Mouse (Mus musculus): ENCODE results near the gene Snx21. TPM values are rescaled to one million over a fixed set of nuclear protein-coding genes. Genes with fewer than 3 reads are reported as not detected.
A peak's percentile ranks its signal among the peaks of the same experiment; 100 is the strongest.
"Not testable (repeated sequence)": the region's sequence is repeated elsewhere in the genome, so short reads cannot be mapped to it uniquely, and the experiment has no call there.

Gene Snx21
- polyA plus RNA-seq, 1 experiment: not detected

DNA sequence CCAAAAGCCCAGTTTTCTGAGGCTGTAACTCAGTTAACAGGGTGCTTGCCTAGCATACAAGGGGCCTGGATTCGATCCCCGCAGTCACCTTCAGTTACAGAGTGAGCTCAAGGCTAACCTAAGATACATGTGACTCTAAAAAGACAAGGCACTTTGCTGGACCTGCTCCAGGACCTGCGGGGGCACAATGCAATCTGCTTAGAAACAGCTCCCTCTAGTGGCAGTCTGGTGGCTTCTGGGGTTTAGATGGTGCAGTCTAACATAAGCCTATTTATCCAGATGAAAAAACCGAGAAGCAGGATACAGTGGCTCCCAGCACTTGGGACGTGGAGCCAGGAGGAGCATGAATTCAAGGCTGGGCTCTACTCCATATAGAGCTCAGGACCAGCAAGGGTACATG lies 8.7 kb downstream of the Snx21 start:
- Histone ChIP-seq H3K27ac (ENCODE audit: insufficient read depth, low read depth, low read length) (no peak overlapping the region), H3K4me1 (ENCODE audit: control insufficient read depth, insufficient read depth, low read length) (peaks cover 10% of the 10 kb centered on the region), H3K4me3 (ENCODE audit: insufficient read depth, low read depth, low read length) (no peak overlapping the region)
- WGBS: 9% methylated on average over 5 of the region's 5 CpGs
- TF ChIP-seq CTCF (IDR thresholded peaks at IDR 0.05; ENCODE audit: insufficient read depth, low read depth, low read length): peak; percentile 47; the same call in 1 of the 2 replicates
- no peak for TF ChIP-seq POLR2A (IDR thresholded peaks at IDR 0.05; ENCODE audit: insufficient read depth, low read depth, low read length)

DNA sequence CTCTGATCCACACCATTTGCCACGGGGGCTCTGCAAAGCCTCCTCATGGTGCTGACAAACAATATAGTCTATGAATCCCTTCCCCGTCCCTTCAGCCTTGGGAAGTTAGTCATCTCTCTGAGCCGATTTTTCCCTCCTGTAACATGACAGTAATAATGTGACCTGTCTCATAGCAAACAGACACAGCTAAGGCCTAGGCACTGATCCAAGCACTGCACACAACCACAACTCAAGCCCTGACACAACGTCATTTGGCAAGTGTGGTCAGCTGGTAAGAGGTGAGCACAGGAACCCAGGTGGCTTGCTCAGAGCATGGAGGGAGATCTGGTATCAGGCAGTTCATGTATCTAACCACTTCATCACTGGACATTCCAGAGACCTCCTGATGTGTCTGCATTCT lies 10.2 kb downstream of the Snx21 start:
- Histone ChIP-seq H3K4me1 (ENCODE audit: control insufficient read depth, insufficient read depth, low read length) (peaks cover 10% of the 10 kb centered on the region), H3K27ac (ENCODE audit: insufficient read depth, low read depth, low read length) (no peak overlapping the region), H3K4me3 (ENCODE audit: insufficient read depth, low read depth, low read length) (no peak overlapping the region)
- TF ChIP-seq CTCF (IDR thresholded peaks at IDR 0.05; ENCODE audit: insufficient read depth, low read depth, low read length) (no peak), POLR2A (IDR thresholded peaks at IDR 0.05; ENCODE audit: insufficient read depth, low read depth, low read length) (no peak)
- WGBS: 75% methylated on average over 4 of the region's 4 CpGs

DNA sequence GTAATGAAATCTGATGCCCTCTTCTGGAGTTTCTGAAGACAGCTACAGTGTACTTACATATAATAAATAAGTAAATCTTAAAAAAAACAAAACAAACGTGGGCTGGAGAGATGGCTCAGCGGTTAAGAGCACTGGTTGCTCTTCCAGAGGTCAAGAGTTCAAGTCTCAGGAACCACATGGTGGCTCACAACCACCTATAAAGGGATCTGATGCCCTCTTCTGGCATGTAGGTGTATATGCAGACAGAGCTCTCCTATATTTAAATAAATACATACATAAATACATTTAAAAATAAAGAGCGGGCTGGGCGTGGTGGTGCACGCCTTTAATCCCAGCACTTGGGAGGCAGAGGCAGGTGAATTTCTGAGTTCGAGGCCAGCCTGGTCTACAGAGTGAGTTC lies 12.9 kb downstream of the Snx21 start:
- 81% methylated on average over 6 of the region's 6 CpGs for WGBS
- H3K27ac ChIP-seq (ENCODE audit: insufficient read depth, low read depth, low read length); H3K4me1 ChIP-seq (ENCODE audit: control insufficient read depth, insufficient read depth, low read length); H3K4me3 ChIP-seq (ENCODE audit: insufficient read depth, low read depth, low read length): not testable (repeated sequence)

DNA sequence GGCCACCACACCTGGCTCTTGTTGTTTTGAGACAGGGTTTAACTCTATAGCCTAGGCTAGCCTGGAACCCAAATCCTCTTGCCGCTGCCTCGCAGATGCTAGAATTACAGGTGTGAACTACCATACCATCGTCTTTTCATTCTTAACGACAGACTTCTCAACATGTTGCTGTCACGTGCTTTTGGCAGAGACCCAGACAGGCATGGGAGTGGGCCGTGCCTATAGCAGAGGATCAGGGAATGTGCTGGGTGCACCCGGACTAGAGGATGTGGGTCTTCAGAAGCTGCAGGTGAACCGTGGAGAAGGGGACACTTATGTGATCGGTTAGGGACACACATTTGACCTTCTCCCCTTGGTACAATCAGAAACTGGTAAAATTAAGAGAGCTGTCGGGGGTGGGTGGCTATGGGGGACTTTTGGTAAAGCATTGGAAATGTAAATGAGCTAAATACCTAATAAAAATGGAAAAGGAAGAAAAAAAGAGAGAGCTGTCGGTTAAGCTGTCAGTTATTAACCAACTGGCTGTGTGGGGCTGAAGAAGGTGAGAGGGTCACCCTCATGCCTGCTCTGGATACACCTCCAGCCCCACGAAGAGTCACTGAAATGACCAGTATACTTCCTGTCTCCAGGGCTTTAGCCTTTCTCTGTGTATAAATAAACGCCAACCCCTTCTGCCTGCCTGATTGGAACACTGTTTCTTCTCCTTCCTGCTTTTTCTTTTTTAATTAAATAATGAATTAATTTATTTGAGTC lies 14.8 kb downstream of the Snx21 start:
- Histone ChIP-seq H3K4me1 (ENCODE audit: control insufficient read depth, insufficient read depth, low read length) (peaks cover 13% of the 10 kb centered on the region), H3K27ac (ENCODE audit: insufficient read depth, low read depth, low read length) (no peak overlapping the region), H3K4me3 (ENCODE audit: insufficient read depth, low read depth, low read length) (no peak overlapping the region)
- TF ChIP-seq CTCF (IDR thresholded peaks at IDR 0.05; ENCODE audit: insufficient read depth, low read depth, low read length) (no peak), POLR2A (IDR thresholded peaks at IDR 0.05; ENCODE audit: insufficient read depth, low read depth, low read length) (no peak)
- WGBS: 89% methylated on average over 13 of the region's 13 CpGs

DNA sequence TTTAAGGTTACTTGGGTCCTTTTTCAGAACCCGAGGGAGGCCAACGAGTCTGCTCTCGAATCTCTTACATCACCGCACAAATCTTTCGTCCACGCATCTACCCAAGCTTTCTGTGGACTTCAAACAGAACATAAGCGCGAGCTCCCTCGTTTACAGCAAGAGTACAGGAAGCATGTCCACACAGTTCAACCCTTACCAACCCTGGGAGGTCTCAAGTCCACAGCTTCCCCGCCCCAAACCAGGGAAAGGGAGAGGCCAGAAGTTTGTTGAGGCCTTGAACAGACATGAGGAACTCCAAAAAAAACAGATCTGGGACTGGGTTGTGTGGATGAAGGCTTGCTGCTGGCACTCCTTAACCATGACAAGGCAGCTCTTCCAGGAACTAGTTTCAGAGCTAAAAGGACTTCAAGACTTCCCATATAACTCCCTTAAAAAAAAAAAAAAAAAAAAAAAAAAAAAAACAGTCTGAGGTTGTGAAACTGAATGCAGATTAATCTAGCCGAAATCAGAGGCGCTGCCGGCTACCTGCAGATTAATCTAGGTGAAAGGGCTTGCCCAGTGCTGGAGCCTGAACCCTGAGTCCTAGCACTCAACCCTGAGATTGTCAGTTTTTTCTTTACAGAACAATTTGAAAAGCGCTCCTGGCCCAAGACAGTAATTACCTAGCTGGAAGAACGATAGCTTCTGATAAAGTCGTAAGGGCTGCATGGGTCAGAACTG lies 17.7 kb downstream of the Snx21 start:
- TF ChIP-seq POLR2A (IDR thresholded peaks at IDR 0.05; ENCODE audit: insufficient read depth, low read depth, low read length): no peak
- no peak for TF ChIP-seq CTCF (IDR thresholded peaks at IDR 0.05; ENCODE audit: insufficient read depth, low read depth, low read length)
- WGBS: 83% methylated on average over 16 of the region's 16 CpGs
- Histone ChIP-seq H3K4me3 (ENCODE audit: insufficient read depth, low read depth, low read length) (0 out of 2 replicates have a peak overlapping the region, but pooled peaks have one; percentile 6), H3K27ac (ENCODE audit: insufficient read depth, low read depth, low read length) (no peak overlapping the region), H3K4me1 (ENCODE audit: control insufficient read depth, insufficient read depth, low read length) (peaks cover 16% of the 10 kb centered on the region)

DNA sequence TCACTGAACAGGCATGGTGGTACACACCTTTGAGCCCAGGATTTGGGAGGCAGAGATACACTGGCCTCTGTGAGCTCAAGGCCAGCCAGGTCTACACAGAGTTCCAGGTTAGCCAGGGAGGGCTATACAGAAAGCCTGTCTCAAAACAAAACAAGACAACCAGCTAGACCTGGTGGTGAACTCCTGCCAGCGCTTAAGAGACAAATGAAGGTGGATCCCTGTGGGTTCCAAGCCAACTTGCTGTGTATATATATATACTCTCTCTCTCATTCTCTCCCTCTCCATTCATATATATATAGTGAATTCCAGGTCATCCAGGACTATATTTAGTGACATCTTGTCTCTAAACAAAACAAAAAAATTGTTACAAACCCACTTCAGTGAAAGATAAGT lies 18.3 kb downstream of the Snx21 start:
- no peak for TF ChIP-seq CTCF (IDR thresholded peaks at IDR 0.05; ENCODE audit: insufficient read depth, low read depth, low read length)
- no peak for TF ChIP-seq POLR2A (IDR thresholded peaks at IDR 0.05; ENCODE audit: insufficient read depth, low read depth, low read length)
- Histone ChIP-seq H3K4me3 (ENCODE audit: insufficient read depth, low read depth, low read length) (peak overlapping the region; percentile 74), H3K27ac (ENCODE audit: insufficient read depth, low read depth, low read length) (no peak overlapping the region), H3K4me1 (ENCODE audit: control insufficient read depth, insufficient read depth, low read length) (peaks cover 16% of the 10 kb centered on the region)
- 38% methylated on average over 1 of the region's 1 CpGs for WGBS

DNA sequence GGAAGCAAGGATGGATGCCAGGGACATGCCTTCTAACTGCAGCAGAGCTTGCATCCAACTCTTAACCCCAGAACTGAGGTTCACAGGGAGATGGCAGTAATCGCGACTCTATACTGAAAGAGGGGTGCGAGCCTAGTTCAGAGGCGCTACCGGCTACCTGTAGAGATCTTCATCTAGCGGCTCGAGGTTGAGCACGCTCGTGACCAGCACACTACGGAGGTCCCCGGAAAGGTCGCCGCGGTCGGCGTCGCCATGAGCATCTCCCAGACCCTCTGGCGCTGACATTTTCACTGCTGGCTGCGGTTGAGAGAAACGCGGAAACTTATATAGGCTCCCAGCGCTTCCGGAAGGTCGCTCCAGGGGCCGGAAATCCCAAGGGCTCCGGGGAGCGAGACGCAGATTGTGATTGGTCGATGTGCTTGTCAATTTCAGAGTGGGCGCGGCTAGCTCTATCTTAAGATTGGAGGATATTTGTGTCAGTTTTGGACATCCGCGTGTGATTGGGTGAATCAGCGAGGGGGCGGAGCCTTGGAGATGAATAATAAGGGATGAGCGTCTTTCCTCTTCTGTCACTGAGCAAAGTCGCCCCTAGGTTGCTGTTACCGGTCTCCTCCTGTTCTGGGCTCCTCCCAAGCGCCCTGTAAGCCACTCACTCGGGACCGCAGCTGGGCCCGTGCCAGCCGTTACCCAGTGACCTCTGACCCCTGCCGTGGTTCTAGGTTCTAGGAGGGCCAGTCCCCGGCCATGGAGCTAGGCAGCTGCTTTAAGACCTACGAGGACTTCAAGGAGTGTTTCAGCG lies 19.1 kb downstream of the Snx21 start, which contains the start of the genes Acot8 and Zswim3:
Acot8 (minus strand) TSS at position 350 of the 799 bp plus-strand sequence.
Zswim3 (plus strand) TSS at position 566 of the 799 bp plus-strand sequence.
- peak within 1 kb of the TSS; percentile 82 for H3K4me3 ChIP-seq (ENCODE audit: insufficient read depth, low read depth, low read length)
- peak within 1 kb of the TSS; percentile 60 for H3K27ac ChIP-seq (ENCODE audit: insufficient read depth, low read depth, low read length)
- TF ChIP-seq POLR2A (IDR thresholded peaks at IDR 0.05; ENCODE audit: insufficient read depth, low read depth, low read length) (peak; percentile 86), CTCF (IDR thresholded peaks at IDR 0.05; ENCODE audit: insufficient read depth, low read depth, low read length) (no peak)
- under 1% methylated on average over 47 of the region's 47 CpGs for WGBS
- H3K4me1 ChIP-seq (ENCODE audit: control insufficient read depth, insufficient read depth, low read length): peaks cover 16% of the 10 kb centered on the region

DNA sequence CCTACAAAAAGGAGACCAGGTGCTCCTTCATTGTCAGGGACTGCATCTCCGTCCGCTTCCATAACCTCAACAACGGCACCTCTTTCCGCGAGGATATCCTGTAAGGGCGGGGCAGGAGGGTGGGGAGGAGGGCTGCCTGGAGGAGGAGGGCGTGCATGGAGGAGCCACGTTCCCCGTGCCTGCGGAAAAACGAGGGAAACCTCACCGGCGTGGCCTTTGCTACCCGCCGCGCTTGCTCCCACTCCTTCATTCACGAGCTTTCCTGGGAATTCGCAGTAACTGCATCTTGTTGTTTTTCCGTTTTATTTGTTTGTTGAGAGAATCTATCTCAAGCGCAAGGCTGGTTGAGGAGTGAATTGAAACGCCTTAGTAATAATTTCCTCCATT lies 19.7 kb downstream of the Snx21 start:
- peak overlapping the region; percentile 60; the same call in 1 of the 2 replicates for H3K27ac ChIP-seq (ENCODE audit: insufficient read depth, low read depth, low read length)
- under 1% methylated on average over 21 of the region's 21 CpGs for WGBS

More for the DNA sequence above, 19.7 kb downstream of the Snx21 start:
- TF ChIP-seq POLR2A (IDR thresholded peaks at IDR 0.05; ENCODE audit: insufficient read depth, low read depth, low read length) (no peak), CTCF (IDR thresholded peaks at IDR 0.05; ENCODE audit: insufficient read depth, low read depth, low read length) (no peak)
- peak overlapping the region; percentile 82 for H3K4me3 ChIP-seq (ENCODE audit: insufficient read depth, low read depth, low read length)
- H3K4me1 ChIP-seq (ENCODE audit: control insufficient read depth, insufficient read depth, low read length): peaks cover 16% of the 10 kb centered on the region
